Mouse (Mus musculus) CD4-positive helper T cell, adult 2 months (primary cell): ENCODE results near the gene Baat.
"Not testable (repeated sequence)": the region's sequence is repeated elsewhere in the genome, so short reads cannot be mapped to it uniquely, and the experiment has no call there.

Source experiments
- DNase-seq: peaks from one replicate; pipeline ENCODE4 v3.0.0-alpha.2; 2012; ENCODE audit warnings: low read depth, missing footprints, low spot score

The Baat gene

GRCm38 (mm10) chr4:49506386-49506785, at the start of gene Baat:
Gene Baat (minus strand): TSS chr4:49506557.
- DNase-seq = no peak

- DNase-seq = no peak
These were observed 47.0 kb upstream of the Baat start for GRCm38 (mm10) chr4:49553380-49553779.

GRCm38 (mm10) chr4:49549383-49549782, 43.0 kb upstream of the Baat start, which contains the start of gene Aldob:
Gene Aldob (minus strand): TSS chr4:49549546.
- no peak for DNase-seq

- no peak for DNase-seq
These were observed 41.3 kb upstream of the Baat start for GRCm38 (mm10) chr4:49547544-49548219.

GRCm38 (mm10) chr4:49546873-49547543, 40.7 kb upstream of the Baat start:
- no peak for DNase-seq

- DNase-seq = no peak
These were observed 39.7 kb upstream of the Baat start for GRCm38 (mm10) chr4:49546026-49546425.

GRCm38 (mm10) chr4:49540966-49541365, 34.6 kb upstream of the Baat start:
- DNase-seq = no peak

GRCm38 (mm10) chr4:49539665-49540064, 33.3 kb upstream of the Baat start:
- DNase-seq = no peak

GRCm38 (mm10) chr4:49536671-49537070, 30.3 kb upstream of the Baat start:
- no peak for DNase-seq

GRCm38 (mm10) chr4:49535675-49536294, 29.4 kb upstream of the Baat start:
- no peak for DNase-seq

- DNase-seq = no peak
These were observed 28.7 kb upstream of the Baat start for GRCm38 (mm10) chr4:49535036-49535435.

- no peak for DNase-seq
These were observed 16.2 kb upstream of the Baat start for GRCm38 (mm10) chr4:49522576-49522975.

- no peak for DNase-seq
These were observed 15.0 kb upstream of the Baat start for GRCm38 (mm10) chr4:49521346-49521745.

GRCm38 (mm10) chr4:49520572-49521340, 14.4 kb upstream of the Baat start, which contains the start of the genes Mrpl50 and Zfp189:
Gene Mrpl50 (minus strand): TSS chr4:49521093.
Gene Zfp189 (plus strand): TSS chr4:49521176.
- DNase-seq = peak; percentile 97

- no peak for DNase-seq
These were observed 13.1 kb upstream of the Baat start for GRCm38 (mm10) chr4:49519476-49519875.

GRCm38 (mm10) chr4:49514441-49514840, 8.1 kb upstream of the Baat start:
- no peak for DNase-seq

- no peak for DNase-seq
These were observed 6.3 kb upstream of the Baat start for GRCm38 (mm10) chr4:49512636-49513035.

GRCm38 (mm10) chr4:49510236-49510835, 4.0 kb upstream of the Baat start:
- DNase-seq = not testable (repeated sequence)

- no peak for DNase-seq
These were observed 2.8 kb upstream of the Baat start for GRCm38 (mm10) chr4:49509183-49509582.

- DNase-seq = no peak
These were observed 2.8 kb downstream of the Baat start for GRCm38 (mm10) chr4:49503563-49503962.

- not testable (repeated sequence) for DNase-seq
These were observed 20.3 kb downstream of the Baat start for GRCm38 (mm10) chr4:49485934-49486650.
